Mouse (Mus musculus): Measurements from ENCODE around the gene Rad17.

GRCm38 (mm10) chr13:100582144-100582543, 68.7 kb downstream of the Rad17 start:
- TF ChIP-seq CTCF (IDR thresholded peaks at IDR 0.05; ENCODE audit: low read depth): no peak
- no peak for TF ChIP-seq EP300 (IDR thresholded peaks at IDR 0.05; ENCODE audit: low read depth)
